Mouse (Mus musculus) CH12.LX (cell line): ENCODE measurements around the gene Psmd12. TPM values are rescaled to one million over a fixed set of nuclear protein-coding genes. Genes with fewer than 3 reads are reported as not detected.

Experiments used
- DNase-seq: peaks from one replicate; pipeline ENCODE4 v3.0.0-alpha.2; 2013; ENCODE audit errors: extremely low read depth
- H3K27ac ChIP-seq: 2 replicates; pipeline ENCODE4 v1.5.1; 2012; ENCODE audit warnings: low read depth, mild to moderate bottlenecking, control low read depth, moderate library complexity; ENCODE audit not compliant: insufficient read depth
- H3K27me3 ChIP-seq: replicated peaks from 2 replicates; pipeline ENCODE3; 2012; ENCODE audit warnings: inconsistent platforms
- H3K36me3 ChIP-seq, 2 experiments: replicated peaks in 1 of 2; 2 replicates each; pipeline versions ENCODE3 to v1.6.1; 2012; ENCODE audit warnings: inconsistent platforms in 1 of 2, low read length in 1 of 2, mild to moderate bottlenecking in 1 of 2, mixed read lengths in 1 of 2, moderate library complexity in 1 of 2; ENCODE audit not compliant: control insufficient read depth in 1 of 2, insufficient read depth in 1 of 2
- H3K4me1 ChIP-seq, 2 experiments: 2 replicates each; pipeline ENCODE4 v1.6.1; 2012; ENCODE audit warnings: inconsistent platforms in 1 of 2, moderate library complexity in 1 of 2; ENCODE audit not compliant: insufficient read depth in 2 of 2, control insufficient read depth in 1 of 2
- H3K4me2 ChIP-seq: 2 replicates; pipeline ENCODE4 v1.6.1; 2012; ENCODE audit warnings: low read depth, mild to moderate bottlenecking, control low read depth; ENCODE audit not compliant: poor library complexity, insufficient read depth, severe bottlenecking
- H3K4me3 ChIP-seq, 3 experiments: fragments of 150-350 bp in 1 of 3; sonication (generic) in 1 of 3; replicated peaks in 1 of 3; 2 replicates each; pipeline versions ENCODE3 to v1.5.1; 2011 to 2012; ENCODE audit warnings: low read depth in 2 of 3, low read length in 2 of 3, mild to moderate bottlenecking in 2 of 3, moderate library complexity in 2 of 3, control low read depth in 1 of 3, improper control_type of control experiment in 1 of 3, inconsistent platforms in 1 of 3, mixed read lengths in 1 of 3; ENCODE audit not compliant: poor library complexity in 1 of 3
- H3K79me2 ChIP-seq: replicated peaks from 2 replicates; pipeline ENCODE4 v1.6.1; 2012; ENCODE audit warnings: mild to moderate bottlenecking, moderate library complexity; ENCODE audit not compliant: control insufficient read depth, poor library complexity, insufficient read depth, severe bottlenecking; ENCODE audit errors: extremely low read depth
- H3K9ac ChIP-seq: 2 replicates; pipeline ENCODE4 v1.6.1; 2012; ENCODE audit warnings: low read depth, mild to moderate bottlenecking, control low read depth, moderate library complexity; ENCODE audit not compliant: insufficient read depth
- H3K9me3 ChIP-seq: replicated peaks from 2 replicates; pipeline ENCODE3; 2012; ENCODE audit warnings: low read length, inconsistent platforms, mixed read lengths
- GABPA ChIP-seq: IDR thresholded peaks from 2 replicates; pipeline ENCODE4 v1.6.1; 2012; ENCODE audit warnings: low read depth, low read length, improper control_type of control experiment, inconsistent platforms; ENCODE audit not compliant: insufficient replicate concordance
- HCFC1 ChIP-seq: IDR thresholded peaks from 2 replicates; pipeline ENCODE4 v1.6.1; 2012; ENCODE audit warnings: low read depth, mild to moderate bottlenecking, inconsistent platforms, low read length, improper control_type of control experiment
- IRF4 ChIP-seq: IDR thresholded peaks from 2 replicates; pipeline ENCODE4 v1.6.1; 2014; ENCODE audit warnings: low read depth, mild to moderate bottlenecking, inconsistent platforms, low read length, improper control_type of control experiment
- JUND ChIP-seq: conservative IDR thresholded peaks from 2 replicates; pipeline ENCODE4 v1.6.1; 2011; ENCODE audit warnings: low read depth, low read length, improper control_type of control experiment
- KAT2A ChIP-seq: IDR thresholded peaks from 2 replicates; pipeline ENCODE4 v1.6.1; 2012; ENCODE audit warnings: low read length, improper control_type of control experiment, inconsistent platforms; ENCODE audit not compliant: insufficient replicate concordance
- MAX ChIP-seq: IDR thresholded peaks from 2 replicates; pipeline ENCODE4 v1.6.1; 2011; ENCODE audit warnings: low read length, improper control_type of control experiment
- MAZ ChIP-seq: IDR thresholded peaks from 2 replicates; pipeline ENCODE4 v1.6.1; 2012; ENCODE audit warnings: low read depth, mild to moderate bottlenecking, inconsistent platforms, low read length, improper control_type of control experiment, moderate library complexity
- MEF2A ChIP-seq: IDR thresholded peaks from 2 replicates; pipeline ENCODE4 v1.6.1; 2014; ENCODE audit warnings: low read depth, mild to moderate bottlenecking, inconsistent platforms, low read length, improper control_type of control experiment, borderline replicate concordance
- MYC ChIP-seq: IDR thresholded peaks from 2 replicates; pipeline ENCODE4 v1.6.1; 2011; ENCODE audit warnings: low read depth, mild to moderate bottlenecking, improper control_type of control experiment, low read length
- NELFE ChIP-seq: IDR thresholded peaks from 2 replicates; pipeline ENCODE4 v1.6.1; 2011; ENCODE audit warnings: low read depth, low read length, improper control_type of control experiment
- POLR2A ChIP-seq: IDR thresholded peaks from 2 replicates; pipeline ENCODE4 v1.6.1; 2011; ENCODE audit warnings: low read depth, mild to moderate bottlenecking, improper control_type of control experiment, low read length
- SIN3A ChIP-seq: IDR thresholded peaks from 2 replicates; pipeline ENCODE4 v1.6.1; 2012; ENCODE audit warnings: low read length, improper control_type of control experiment, inconsistent platforms
- USF2 ChIP-seq: conservative IDR thresholded peaks from 2 replicates; pipeline ENCODE4 v1.6.1; 2011; ENCODE audit warnings: low read depth, low read length, improper control_type of control experiment
- ZNF384 ChIP-seq: IDR thresholded peaks from 2 replicates; pipeline ENCODE4 v1.6.1; 2012; ENCODE audit warnings: low read depth, low read length, improper control_type of control experiment, inconsistent platforms
- dilution Hi-C: fragments of 300-500 bp; cut with MboI; formaldehyde crosslinking; loops from 2 replicates; pipeline ENCODE4 v1.14.3; 2020; ENCODE audit warnings: low sequenced_read_pairs; ENCODE audit not compliant: extremely low pct_unique_long_range_greater_than_20kb, extremely low pct_ligation_motif_present
- in situ Hi-C: fragments of 300-500 bp; cut with MboI; formaldehyde crosslinking; loops from 3 replicates; pipeline ENCODE4 v1.14.3; 2019; ENCODE audit warnings: low sequenced_read_pairs, low pct_ligation_motif_present, low pct_unique_long_range_greater_than_20kb, mixed read lengths
- polyA plus RNA-seq: library from polyadenylated mRNA; unstranded; fragments of >175 nt; gene quantifications from 2 replicates; pipeline ENCODE4 v1.2.1, GENCODE M21; 2012; ENCODE audit warnings: low read depth; ENCODE audit not compliant: insufficient read length
- total RNA-seq, 2 experiments: library from RNA; depleted of rRNA; stranded (reverse); fragments of 300-350 nt in 1 of 2; fragments of >200 nt in 1 of 2; gene quantifications; 2 replicates each; pipeline ENCODE4 v1.2.3; 2012 to 2014

The Psmd12 gene
- total and polyA plus RNA-seq, 3 experiments = 108 to 257 (median 151) TPM

DNA sequence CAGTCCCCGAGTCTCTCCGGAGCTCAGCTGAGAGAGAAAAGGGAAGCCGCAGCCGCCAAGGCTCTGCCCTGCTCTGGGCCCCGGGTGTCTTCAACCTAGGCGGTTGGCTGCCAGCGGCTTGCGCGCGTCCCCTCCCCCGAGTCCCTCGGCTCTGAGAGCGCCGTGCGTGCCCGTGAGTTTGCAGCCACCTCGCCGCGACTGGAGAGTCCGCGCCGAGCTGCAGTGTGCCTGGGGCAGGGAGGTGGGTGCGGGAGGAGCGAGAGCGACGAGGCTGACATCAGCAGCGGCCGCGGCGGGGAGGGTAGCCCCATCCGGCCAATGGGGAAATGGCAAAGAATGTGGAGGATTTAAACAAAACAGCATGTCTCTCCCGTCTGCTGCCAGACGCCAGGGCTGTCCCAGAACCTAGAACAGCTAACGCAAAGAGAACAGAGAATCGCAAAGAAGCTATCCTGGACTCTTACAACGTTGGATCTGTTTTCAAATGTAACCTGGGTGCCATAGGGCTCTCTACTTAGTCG is 8.7 kb upstream of the Psmd12 start, which contains the start of gene Pitpnc1 (continued):
- TF ChIP-seq MAZ (0 out of 2 replicates have a peak, but pooled peaks have one; percentile 52), NELFE (peak; percentile 56; the same call in 1 of the 2 replicates), HCFC1 (peak; percentile 19; the same call in 1 of the 2 replicates)

GRCm38 (mm10) chr11:107471071-107471720 is 8.1 kb upstream of the Psmd12 start:
- dilution Hi-C loops = no loop called here
- Histone ChIP-seq H3K9ac (peak overlapping the region; percentile 27), H3K4me2 (peak overlapping the region; percentile 83), H3K27me3 (peaks cover 2% of the 10 kb centered on the region), H3K9me3 (no peaks in the 10 kb centered on the region), H3K79me2 (no peaks in the 10 kb centered on the region), H3K4me1 (peaks cover 3 to 23% of the 10 kb centered on the region in 2 experiments; a peak in 3 of 4 replicates), H3K36me3 (no peaks in the 10 kb centered on the region), H3K27ac (no peak overlapping the region), H3K4me3 (peak overlapping the region; percentile 67 to 81 (median 72))
- TF ChIP-seq SIN3A (no peak), MAX (0 out of 2 replicates have a peak, but pooled peaks have one; percentile 3), ZNF384 (peak; percentile 79), GABPA (no peak), IRF4 (no peak; the same call in 1 of the 2 replicates), MYC (0 out of 2 replicates have a peak, but pooled peaks have one; percentile 5), POLR2A (no peak)
- in situ Hi-C loops = loop anchor here (5.0 kb wide), 3 partner anchors 94 to 254 kb away; no protein-coding TSS in a partner anchor
- no peak for DNase-seq

DNA sequence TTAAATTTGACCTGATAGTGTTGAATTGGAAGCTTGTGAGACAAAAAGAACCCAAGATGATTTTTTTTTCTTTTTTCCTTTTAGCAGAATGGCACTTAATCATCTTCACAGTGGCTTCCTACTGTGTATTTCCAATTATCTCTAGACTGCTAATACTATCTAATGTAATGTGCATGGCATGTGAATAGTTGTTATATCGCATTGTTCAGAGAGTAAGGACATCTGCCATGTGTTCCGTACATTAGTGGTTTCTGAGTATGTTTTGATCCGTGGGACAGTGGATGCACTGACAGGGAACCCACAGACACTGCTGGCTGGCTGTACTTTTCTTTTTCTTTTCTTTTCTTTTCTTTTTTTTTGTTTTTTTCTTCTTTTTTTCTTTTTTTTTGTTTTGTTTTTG is 7.0 kb upstream of the Psmd12 start:
- H3K4me2 ChIP-seq = no peak overlapping the region
- H3K9me3 ChIP-seq = no peaks in the 10 kb centered on the region
- no peaks in the 10 kb centered on the region for H3K79me2 ChIP-seq
- dilution Hi-C loops = no loop called here
- TF ChIP-seq MAX (no peak), KAT2A (no peak), JUND (no peak), USF2 (no peak), MEF2A (no peak)
- TF ChIP-seq, all 38 proteins: peak for 0
- DNase-seq = no peak
- no peaks in the 10 kb centered on the region for H3K36me3 ChIP-seq
- peaks cover 2% of the 10 kb centered on the region for H3K27me3 ChIP-seq
- no peak overlapping the region for H3K9ac ChIP-seq
- H3K4me1 ChIP-seq = peaks cover 3 to 23% of the 10 kb centered on the region in 2 experiments; a peak in 3 of 4 replicates
- no peak overlapping the region for H3K4me3 ChIP-seq
- in situ Hi-C loops = loop anchor here (5.0 kb wide), 3 partner anchors 95 to 255 kb away; no protein-coding TSS in a partner anchor
- H3K27ac ChIP-seq = no peak overlapping the region
